Mouse (Mus musculus): ENCODE data around the gene Bmpr2. TPM values are rescaled to one million over a fixed set of nuclear protein-coding genes. Genes with fewer than 3 reads are reported as not detected.

The Bmpr2 gene
- total RNA-seq, 2 experiments from 2014 or later = 96.2 to 101 TPM

- intact Hi-C loops (cut with DNase I) = no loop called here
- DNase-seq (ENCODE audit: low spot score in 2 of 2) = no peak
These were observed 154.2 kb downstream of the Bmpr2 start for GRCm38 (mm10) chr1:59917401-59917800.

GRCm38 (mm10) chr1:59918075-59918474 is 154.9 kb downstream of the Bmpr2 start:
- DNase-seq (ENCODE audit: low spot score in 2 of 2) = no peak
- intact Hi-C loops (cut with DNase I) = no loop called here

GRCm38 (mm10) chr1:59923201-59923600 is 160.0 kb downstream of the Bmpr2 start:
- no peak for DNase-seq (ENCODE audit: low spot score in 2 of 2)
- intact Hi-C loops (cut with DNase I) = no loop called here

GRCm38 (mm10) chr1:59923673-59924072 is 160.5 kb downstream of the Bmpr2 start:
- no peak for DNase-seq (ENCODE audit: low spot score in 2 of 2)
- intact Hi-C loops (cut with DNase I) = no loop called here

GRCm38 (mm10) chr1:59924411-59924810 is 161.2 kb downstream of the Bmpr2 start:
- DNase-seq (ENCODE audit: low spot score in 2 of 2) = no peak
- intact Hi-C loops (cut with DNase I) = no loop called here

GRCm38 (mm10) chr1:59926021-59926672 is 162.9 kb downstream of the Bmpr2 start:
- intact Hi-C loops (cut with DNase I) = no loop called here

GRCm38 (mm10) chr1:59927131-59927680 is 164.0 kb downstream of the Bmpr2 start:
- DNase-seq (ENCODE audit: low spot score in 2 of 2) = no peak

More at GRCm38 (mm10) chr1:59926021-59926672, 162.9 kb downstream of the Bmpr2 start:
- no peak for DNase-seq (ENCODE audit: low spot score in 2 of 2)

More at GRCm38 (mm10) chr1:59927131-59927680, 164.0 kb downstream of the Bmpr2 start:
- intact Hi-C loops (cut with DNase I) = no loop called here

Other genes with a start within 250 kb of the Bmpr2 start
- 1 to 10 TPM; 8.3 to 9.2 TPM for gene Gm973, start 247.1 kb upstream of the Bmpr2 start, total RNA-seq (2021)
- gene Sumo1, start 92.6 kb upstream of the Bmpr2 start, total RNA-seq (2021) = 100 to 1,000 TPM; 122 to 129 TPM
- 10 to 100 TPM; 53.4 to 56.1 TPM for gene Nop58, start 78.4 kb upstream of the Bmpr2 start, total RNA-seq (2021)
- 10 to 100 TPM; 51.1 to 51.5 TPM for gene Fam117b, start 149.6 kb downstream of the Bmpr2 start, total RNA-seq (2021)